Mouse (Mus musculus) cerebellum, adult 9-10 months (tissue): ENCODE data around the gene Mitf.

Experiments used
- DNase-seq: peaks from one replicate; pipeline ENCODE4 v3.0.0; 2022

Gene Mitf

DNA sequence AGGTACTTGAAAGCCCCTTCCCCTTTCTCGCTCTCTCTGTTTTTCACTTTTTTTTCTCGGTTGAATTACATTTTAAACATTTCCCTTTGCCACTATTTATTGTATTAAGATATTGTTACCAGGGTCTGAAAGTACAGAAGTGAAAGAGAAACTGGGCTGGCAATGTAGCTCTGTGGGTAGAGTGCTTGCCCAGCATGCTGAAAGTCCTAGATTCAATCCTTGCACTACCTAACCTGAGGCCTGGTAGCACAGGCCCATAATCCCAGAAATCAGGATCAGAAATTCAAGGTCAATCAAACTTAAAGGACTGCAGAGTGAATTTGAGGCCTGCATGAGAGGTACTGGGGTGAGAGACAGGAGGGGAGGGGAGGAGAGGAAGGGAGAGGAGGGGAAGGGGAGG lies 242.7 kb downstream of the Mitf start:
- no peak for DNase-seq

GRCm38 (mm10) chr6:98061878-98062277 lies 255.0 kb downstream of the Mitf start:
- no peak for DNase-seq

DNA sequence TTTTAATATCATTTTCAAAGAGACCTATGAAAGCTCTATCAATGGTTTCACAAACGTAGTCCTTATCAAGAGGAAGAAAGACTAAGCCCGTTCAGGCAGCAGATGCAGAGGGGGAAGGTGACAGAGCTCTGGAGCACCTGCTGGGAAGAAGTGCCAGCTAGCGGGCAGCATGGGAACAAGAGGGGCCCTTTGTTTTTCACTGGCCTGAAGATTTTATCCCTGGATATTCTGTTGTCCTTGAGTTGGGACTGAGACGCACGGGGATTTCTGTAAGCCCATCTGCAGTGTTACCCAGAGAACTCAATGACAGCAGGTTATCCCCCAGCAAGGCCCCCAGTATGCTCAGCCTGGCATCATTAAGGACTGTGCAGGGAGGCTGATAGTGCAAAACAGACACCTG lies 258.1 kb downstream of the Mitf start:
- DNase-seq, result no peak

DNA sequence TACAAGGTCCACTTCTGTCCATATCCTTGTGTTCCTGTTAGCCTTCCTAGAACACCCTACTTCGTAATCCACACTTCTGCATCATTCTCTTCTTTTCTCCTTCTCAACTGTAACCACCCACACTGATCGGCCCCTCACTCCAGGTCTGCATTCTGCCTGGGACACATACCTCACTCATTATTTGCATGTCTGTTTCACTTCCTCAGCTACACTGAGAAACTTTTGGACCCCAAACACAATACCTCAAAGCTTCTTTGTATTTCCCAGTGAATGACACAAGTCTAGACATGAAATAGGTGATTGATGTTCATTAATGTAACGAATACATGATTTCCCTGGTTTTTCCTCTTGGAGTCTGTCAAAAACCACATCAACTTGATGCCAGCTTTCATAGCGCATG lies 259.6 kb downstream of the Mitf start:
- DNase-seq, result no peak
